Mouse (Mus musculus): ENCODE results near the gene Gm45233.
"Not testable (repeated sequence)": the region's sequence is repeated elsewhere in the genome, so short reads cannot be mapped to it uniquely, and the experiment has no call there.

Gene Gm45233

DNA sequence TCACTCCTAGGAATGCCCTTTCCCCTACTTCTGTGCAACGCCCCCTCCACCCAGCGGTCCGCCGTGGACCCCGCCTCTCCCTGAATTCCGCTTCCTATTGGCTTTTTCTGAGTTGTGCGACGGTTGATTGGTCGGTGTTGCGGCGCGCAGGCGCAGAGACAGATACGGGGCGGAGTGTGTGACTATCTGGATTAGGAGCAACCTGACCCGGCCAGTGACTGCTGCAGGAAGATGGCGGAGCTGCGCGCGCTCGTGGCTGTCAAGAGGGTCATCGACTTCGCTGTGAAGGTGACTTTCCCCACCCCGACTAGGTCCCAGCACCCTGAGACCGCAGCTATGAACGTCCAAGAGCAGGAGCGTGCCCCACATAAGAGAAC, at the start of gene Gm45233, which contains the start of gene Etfb:
Gm45233 (plus strand) TSS at position 212 of the 377 bp plus-strand sequence.
Etfb (plus strand) TSS at position 167 of the 377 bp plus-strand sequence.
- peak; percentile 88 for DNase-seq (ENCODE audit: low read depth, low spot score)

DNA sequence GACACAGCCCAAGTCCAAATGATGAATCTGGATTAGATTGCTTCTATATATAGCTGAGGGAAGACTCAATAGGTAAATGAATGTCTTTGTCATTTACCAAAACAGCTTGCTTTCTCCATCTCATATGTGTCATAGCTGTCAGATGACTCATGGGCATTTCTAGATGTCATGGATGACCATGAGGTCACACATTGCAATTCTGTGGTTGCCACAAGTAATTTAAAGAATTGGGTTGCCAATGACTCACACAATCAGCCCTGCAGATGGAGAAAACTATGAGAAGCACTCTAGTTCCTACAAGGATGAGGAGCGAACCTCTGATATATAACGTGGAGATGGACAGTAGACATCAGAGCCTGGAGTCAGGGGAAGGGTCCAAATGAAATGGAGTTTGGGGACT, 44.4 kb upstream of the Gm45233 start:
- DNase-seq (ENCODE audit: low read depth, low spot score): no peak

GRCm38 (mm10) chr7:43402718-43403117, 41.2 kb upstream of the Gm45233 start:
- DNase-seq (ENCODE audit: low read depth, low spot score): no peak

- DNase-seq (ENCODE audit: low read depth, low spot score): no peak
These were observed 36.4 kb upstream of the Gm45233 start for GRCm38 (mm10) chr7:43407573-43407972.

DNA sequence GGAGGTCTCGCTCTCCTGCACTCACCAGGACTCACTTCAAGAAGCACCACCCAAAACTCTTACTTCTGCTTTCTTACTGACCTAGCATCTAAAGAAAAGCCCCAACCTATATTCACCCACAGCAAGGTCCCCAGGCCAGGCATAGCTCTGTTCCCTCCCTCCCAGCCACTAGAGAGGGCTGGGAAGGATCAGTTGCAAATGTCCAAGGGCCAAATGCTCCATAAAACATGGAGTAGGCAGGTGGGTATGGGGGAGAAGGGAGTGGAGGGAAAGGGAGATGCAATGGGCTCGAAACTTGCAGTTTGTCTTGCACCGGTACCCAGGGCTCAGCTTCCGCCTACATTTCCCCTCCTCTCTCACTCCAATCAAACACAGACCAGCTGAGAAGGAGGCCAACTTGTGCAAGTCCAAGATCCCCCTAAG, 35.8 kb upstream of the Gm45233 start, which contains the start of gene Siglecg:
Siglecg (plus strand) TSS at position 74 of the 423 bp plus-strand sequence.
- no peak for DNase-seq (ENCODE audit: low read depth, low spot score)

- no peak for DNase-seq (ENCODE audit: low read depth, low spot score)
These were observed 34.8 kb upstream of the Gm45233 start for GRCm38 (mm10) chr7:43409084-43409483.

DNA sequence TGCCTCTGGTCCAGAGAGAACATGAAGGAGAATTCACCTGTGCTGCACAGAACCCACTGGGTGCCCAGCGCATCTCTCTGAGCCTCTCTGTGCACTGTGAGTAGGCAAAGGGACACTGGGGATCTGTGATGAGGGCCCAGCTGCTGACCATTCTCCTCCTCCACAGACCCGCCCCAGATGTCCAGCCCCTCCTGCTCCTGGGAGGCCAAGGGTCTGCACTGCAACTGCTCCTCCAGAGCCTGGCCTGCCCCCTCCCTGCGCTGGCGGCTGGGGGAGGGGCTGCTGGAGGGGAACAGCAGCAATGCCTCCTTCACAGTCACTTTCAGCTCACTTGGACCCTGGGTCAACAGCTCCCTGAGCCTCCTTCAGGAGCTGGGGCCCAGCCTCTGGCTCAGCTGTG, 32.2 kb upstream of the Gm45233 start:
- DNase-seq (ENCODE audit: low read depth, low spot score): not testable (repeated sequence)

DNA sequence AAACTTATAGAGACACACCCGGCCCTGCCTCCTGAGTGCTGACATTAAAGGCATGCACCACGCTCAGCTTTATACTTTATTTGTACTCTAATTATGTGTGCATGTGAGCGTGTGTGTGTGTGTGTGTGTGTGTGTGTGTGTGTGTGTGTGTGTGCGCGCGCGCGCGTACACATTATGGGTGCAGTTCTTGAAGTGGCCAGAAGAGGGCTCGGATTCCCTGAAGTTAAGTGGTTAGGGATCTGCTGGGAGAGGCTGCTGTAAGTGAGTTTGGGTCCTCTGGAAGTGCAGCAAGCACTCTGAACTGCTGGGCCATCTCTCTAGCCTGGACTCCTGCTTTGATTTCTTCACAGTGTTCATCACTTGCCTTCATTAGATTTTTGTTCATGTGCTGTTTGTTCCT, 26.6 kb upstream of the Gm45233 start:
- DNase-seq (ENCODE audit: low read depth, low spot score): no peak

DNA sequence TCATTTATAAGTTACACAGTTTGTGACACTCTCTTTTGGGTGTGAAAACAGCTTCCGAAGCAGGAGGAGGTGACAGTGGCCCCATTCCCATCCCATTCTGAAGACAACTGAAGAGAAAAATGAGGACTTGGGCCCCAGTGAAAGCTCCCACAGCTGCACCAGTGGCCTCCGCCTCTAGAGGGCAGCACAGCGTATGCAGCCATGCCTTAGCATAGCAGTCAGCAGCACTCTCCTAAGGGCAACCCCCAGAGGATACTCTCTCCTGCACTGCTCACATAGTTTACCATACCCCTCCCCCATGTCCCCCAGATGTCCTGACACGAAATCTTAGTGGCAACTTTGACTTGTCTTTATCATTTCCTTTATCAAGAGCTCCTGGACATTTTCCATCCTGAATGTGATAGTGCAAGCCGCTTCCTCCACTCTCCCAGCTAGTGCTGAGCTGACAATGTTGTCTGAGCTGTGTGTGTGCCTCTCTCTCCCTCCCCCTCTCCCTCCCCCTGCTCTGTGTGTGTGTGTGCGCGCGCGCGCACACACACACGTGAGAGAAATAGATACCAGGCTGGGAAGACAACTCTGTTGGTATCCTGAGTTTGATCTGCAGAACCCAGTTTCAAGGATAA, 20.8 kb upstream of the Gm45233 start:
- DNase-seq (ENCODE audit: low read depth, low spot score): peak; percentile 54

DNA sequence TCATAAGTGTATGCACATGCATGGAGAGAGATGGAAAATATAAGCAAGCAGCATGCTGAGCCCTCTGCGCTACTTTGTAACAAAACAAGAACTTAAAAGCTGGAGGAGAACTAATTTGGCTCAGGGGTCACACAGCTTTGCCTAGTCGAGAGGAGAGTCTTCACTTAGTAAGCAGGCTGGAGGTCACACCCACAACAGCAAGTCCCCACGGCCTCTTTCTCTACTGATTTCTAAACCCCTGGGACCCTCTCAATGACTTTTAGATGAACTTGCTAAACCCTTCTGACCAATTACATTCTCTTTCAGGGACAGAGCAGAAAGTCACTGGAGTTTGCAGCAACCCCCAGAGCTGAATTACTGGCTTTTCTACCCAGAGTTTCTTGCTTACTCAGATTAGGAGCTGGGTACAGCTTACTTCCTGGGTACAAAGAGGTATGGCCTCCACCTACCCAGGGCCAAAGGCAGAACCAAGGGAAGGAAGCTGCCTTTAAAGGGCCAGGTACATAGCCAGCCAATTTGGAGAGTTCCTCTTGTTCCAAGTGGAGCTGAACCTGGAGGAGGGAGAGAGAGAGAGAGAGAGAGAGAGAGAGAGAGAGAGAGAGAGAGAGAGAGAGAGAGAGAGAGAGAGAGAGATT, 19.8 kb upstream of the Gm45233 start:
- no peak for DNase-seq (ENCODE audit: low read depth, low spot score)

DNA sequence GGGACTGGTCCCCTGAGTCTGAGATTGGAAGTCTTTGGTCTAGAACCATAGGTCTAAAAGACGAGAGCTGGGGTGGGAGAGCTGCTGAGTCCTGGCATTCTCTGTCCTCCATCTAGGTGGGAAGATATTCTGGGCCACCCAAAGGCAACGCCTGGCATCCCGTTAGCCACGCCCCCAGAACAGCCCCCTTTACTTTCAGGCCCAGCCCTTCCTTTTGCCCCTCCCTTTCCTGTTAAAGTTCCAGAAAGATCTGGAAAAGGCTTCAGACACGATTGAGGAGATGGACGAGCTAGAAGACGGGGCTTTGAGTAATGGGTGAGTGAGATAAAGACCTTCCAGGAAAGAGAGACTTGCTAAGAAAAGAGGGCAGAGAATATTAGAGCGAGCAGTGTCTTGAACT, 16.5 kb upstream of the Gm45233 start, which contains the start of gene Lim2:
Lim2 (plus strand) TSS at position 265 of the 400 bp plus-strand sequence.
- DNase-seq (ENCODE audit: low read depth, low spot score): no peak

DNA sequence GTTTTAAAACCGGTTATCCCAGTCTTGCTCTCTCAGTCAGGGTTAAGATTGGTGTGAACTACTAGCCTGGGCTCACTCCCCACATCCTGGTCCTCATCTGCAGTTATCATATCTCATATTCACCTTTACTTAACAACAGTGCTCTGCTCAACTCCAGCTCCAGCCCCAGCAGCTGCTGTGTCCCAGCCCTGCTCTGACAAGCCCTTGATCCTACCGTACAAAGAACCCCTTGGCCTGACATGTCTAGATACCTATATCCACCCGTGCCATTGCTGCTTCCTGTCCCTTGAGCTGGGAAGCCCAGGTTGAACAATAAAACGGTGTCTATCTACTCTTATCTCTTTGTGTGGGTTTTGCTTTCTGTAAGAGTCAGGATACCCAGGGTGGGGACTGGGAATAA, 14.4 kb upstream of the Gm45233 start:
- DNase-seq (ENCODE audit: low read depth, low spot score): no peak

GRCm38 (mm10) chr7:43432891-43433290, 11.0 kb upstream of the Gm45233 start:
- DNase-seq (ENCODE audit: low read depth, low spot score): no peak

- no peak for DNase-seq (ENCODE audit: low read depth, low spot score)
These were observed 9.3 kb upstream of the Gm45233 start for GRCm38 (mm10) chr7:43434676-43435075.

DNA sequence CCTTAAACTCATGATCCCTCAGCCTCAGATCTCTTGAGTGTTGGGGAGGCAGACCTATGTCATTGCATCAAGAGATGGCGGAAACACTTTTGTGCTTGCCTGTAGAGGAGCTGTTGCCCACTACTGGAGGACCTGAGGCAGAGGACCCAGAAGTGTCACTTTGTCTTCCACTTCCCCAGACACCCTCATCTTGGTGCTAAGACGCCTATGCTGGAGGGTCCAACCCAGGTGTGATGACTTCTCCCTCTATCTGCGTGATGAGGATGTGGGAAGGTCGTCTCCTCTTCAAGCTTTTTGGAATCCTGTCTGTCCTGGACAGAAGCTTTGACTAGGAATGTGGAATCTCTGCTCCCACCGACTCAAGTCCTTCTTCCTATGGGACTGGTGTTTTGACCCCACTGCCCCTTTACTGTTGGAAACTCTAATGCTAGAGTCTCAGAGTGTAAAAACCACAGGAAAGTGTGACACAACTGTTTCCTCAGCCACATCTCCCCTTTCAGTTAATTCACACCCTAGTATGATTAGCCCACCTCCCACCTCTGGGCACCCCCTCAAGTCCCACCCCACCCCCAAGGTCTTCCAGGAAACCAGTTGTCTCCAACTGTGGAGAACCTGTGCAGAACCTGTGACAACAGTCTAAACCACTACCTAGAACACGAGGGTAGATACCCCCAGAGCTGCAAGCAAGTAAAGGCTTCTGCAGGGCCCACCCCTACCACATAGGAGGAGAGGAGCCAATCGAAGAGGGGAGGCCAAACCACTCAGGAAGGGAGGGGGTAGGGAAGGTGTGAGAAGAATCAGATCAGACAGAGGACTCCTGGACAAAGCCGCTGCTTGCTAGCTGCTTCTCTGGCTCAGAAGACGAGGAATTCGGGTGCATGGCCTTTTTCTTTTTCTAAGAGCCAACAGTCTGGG, 7.3 kb upstream of the Gm45233 start, which contains the start of gene Nkg7:
Nkg7 (plus strand) TSS at position 733 of the 915 bp plus-strand sequence.
- DNase-seq (ENCODE audit: low read depth, low spot score): no peak

GRCm38 (mm10) chr7:43438611-43439010, 5.3 kb upstream of the Gm45233 start:
- DNase-seq (ENCODE audit: low read depth, low spot score): no peak

DNA sequence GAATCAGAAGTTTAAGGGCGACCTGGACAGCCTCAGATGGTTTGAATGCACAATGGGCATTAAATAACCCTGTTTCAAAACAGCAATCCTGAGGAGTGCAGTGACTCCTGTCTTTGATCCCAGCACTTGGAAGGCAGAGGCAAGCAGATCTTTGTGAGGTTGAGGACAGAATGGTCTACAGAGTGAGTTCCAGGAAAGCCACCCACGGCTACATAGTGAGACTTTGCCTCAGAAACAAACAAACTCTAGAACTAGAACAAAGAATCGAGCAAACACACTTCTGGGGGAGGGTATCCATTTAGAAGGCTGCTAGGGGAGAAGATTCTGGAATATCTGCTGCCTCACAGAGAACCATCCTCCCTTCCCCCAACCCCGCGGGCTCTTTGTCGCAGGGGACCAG, 3.4 kb upstream of the Gm45233 start, which contains the start of gene Cldnd2:
Cldnd2 (plus strand) TSS at position 301 of the 400 bp plus-strand sequence.
- DNase-seq (ENCODE audit: low read depth, low spot score): no peak

GRCm38 (mm10) chr7:43441071-43441470, 2.9 kb upstream of the Gm45233 start:
- no peak for DNase-seq (ENCODE audit: low read depth, low spot score)

DNA sequence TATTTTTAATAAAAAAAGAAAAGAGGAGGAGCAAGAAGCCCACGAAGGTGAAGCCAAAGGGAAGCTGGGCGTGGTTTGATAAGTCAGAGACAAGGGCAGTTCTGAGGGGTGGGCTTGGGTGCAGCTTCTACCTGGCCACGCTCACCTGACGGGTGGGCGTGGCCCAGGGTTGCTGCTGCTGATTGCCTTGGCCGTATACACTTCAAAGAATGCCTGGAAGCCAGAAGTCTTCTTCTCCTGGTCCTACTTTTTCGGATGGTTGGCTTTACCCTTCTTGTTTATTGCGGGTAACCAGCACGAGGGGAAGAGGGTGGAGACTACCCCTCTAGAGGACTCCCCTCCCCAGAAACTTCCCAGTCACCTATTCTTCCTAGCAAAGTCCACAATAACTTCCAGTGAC, 1.2 kb upstream of the Gm45233 start:
- DNase-seq (ENCODE audit: low read depth, low spot score): no peak

- DNase-seq (ENCODE audit: low read depth, low spot score): peak; percentile 24
These were observed 607 bp upstream of the Gm45233 start for GRCm38 (mm10) chr7:43443126-43443916.

- DNase-seq (ENCODE audit: low read depth, low spot score): no peak
These were observed 3.9 kb downstream of the Gm45233 start for GRCm38 (mm10) chr7:43447801-43448200.

Measured in retina, postnatal 7 days (tissue).